Mouse (Mus musculus) heart, embryonic 14.5 days (tissue): ENCODE measurements at regions not wholly inside any gene's neighbourhood (a gene's known extent, or its start where the extent isn't known, plus 50 kb on each side); places are given as distances from the start of the nearest gene placed in this dataset.

Experiments used
- ATAC-seq: fragments of 200-750 bp; cut with Nextera tagmentation; 2 replicates; pipeline ENCODE4 v1.8.0; 2017; ENCODE audit warnings: low read depth, moderate TSS enrichment; ENCODE audit not compliant: insufficient number of reproducible peaks, insufficient read depth, low FRiP score
- H3K27ac ChIP-seq, 2 experiments: fragments of 200-500 bp in 1 of 2; fragments of 300-500 bp in 1 of 2; sonication (generic) in 1 of 2; replicated peaks in 1 of 2; 2 replicates each; pipeline ENCODE4 v1.5.1; 2012 to 2014; ENCODE audit warnings: low read depth in 2 of 2, low read length in 2 of 2, control low read depth in 1 of 2, mild to moderate bottlenecking in 1 of 2, mixed read lengths in 1 of 2; ENCODE audit not compliant: control insufficient read depth in 1 of 2, insufficient read depth in 1 of 2
- H3K27me3 ChIP-seq: fragments of 300-500 bp; sonication (generic); 2 replicates; pipeline ENCODE4 v1.6.1; 2014; ENCODE audit warnings: mild to moderate bottlenecking, low read length, control low read depth; ENCODE audit not compliant: control insufficient read depth, insufficient read depth
- H3K36me3 ChIP-seq: fragments of 300-500 bp; sonication (generic); 2 replicates; pipeline ENCODE4 v1.6.1; 2014; ENCODE audit warnings: mild to moderate bottlenecking, control low read depth, low read length, mixed read lengths; ENCODE audit not compliant: control insufficient read depth, insufficient read depth
- H3K4me1 ChIP-seq, 2 experiments: fragments of 200-500 bp in 1 of 2; fragments of 300-500 bp in 1 of 2; sonication (generic) in 1 of 2; 2 replicates each; pipeline ENCODE4 v1.6.1; 2012 to 2014; ENCODE audit warnings: low read length in 2 of 2, control low read depth in 1 of 2, mixed read lengths in 1 of 2; ENCODE audit not compliant: control insufficient read depth in 2 of 2, insufficient read depth in 2 of 2
- H3K4me2 ChIP-seq: fragments of 300-500 bp; sonication (generic); 2 replicates; pipeline ENCODE4 v1.6.1; 2014; ENCODE audit warnings: mild to moderate bottlenecking, low read length
- H3K4me3 ChIP-seq, 2 experiments: fragments of 200-500 bp in 1 of 2; fragments of 300-500 bp in 1 of 2; sonication (generic) in 1 of 2; 2 replicates each; pipeline ENCODE4 v1.5.1; 2012 to 2014; ENCODE audit warnings: low read length in 2 of 2, mild to moderate bottlenecking in 2 of 2, control low read depth in 1 of 2, low read depth in 1 of 2, moderate library complexity in 1 of 2; ENCODE audit not compliant: control insufficient read depth in 1 of 2, insufficient read depth in 1 of 2
- H3K9ac ChIP-seq: fragments of 300-500 bp; sonication (generic); 2 replicates; pipeline ENCODE4 v1.6.1; 2014; ENCODE audit warnings: mild to moderate bottlenecking, low read length
- H3K9me3 ChIP-seq: fragments of 300-500 bp; sonication (generic); 2 replicates; pipeline ENCODE4 v1.6.1; 2016; ENCODE audit warnings: low read length, control low read depth; ENCODE audit not compliant: control insufficient read depth
- WGBS: fragments of 180-500 bp; shearing (Covaris S2); extraction: QIAGEN DNeasy Blood & Tissue Kit; methylation state at CpG from one replicate; pipeline ENCODE4 v1.1.7; 2014; 5-methylcytosine and 5-hydroxymethylcytosine counted together

GRCm38 (mm10) chr16:62470133-62470532 lies 316.5 kb downstream of the Nsun3 start:
- ATAC-seq: no peak
- Histone ChIP-seq H3K9ac (no peak overlapping the region), H3K9me3 (no peaks in the 10 kb centered on the region), H3K4me2 (no peak overlapping the region), H3K4me3 (no peak overlapping the region), H3K4me1 (no peaks in the 10 kb centered on the region), H3K36me3 (no peaks in the 10 kb centered on the region), H3K27me3 (no peaks in the 10 kb centered on the region), H3K27ac (no peak overlapping the region)
- WGBS: 76% methylated on average over 2 of the region's 2 CpGs

GRCm38 (mm10) chr16:62469286-62469685 lies 317.3 kb downstream of the Nsun3 start:
- Histone ChIP-seq H3K9ac (no peak overlapping the region), H3K4me2 (no peak overlapping the region), H3K4me3 (no peak overlapping the region), H3K27ac (no peak overlapping the region), H3K9me3 (no peaks in the 10 kb centered on the region), H3K36me3 (no peaks in the 10 kb centered on the region), H3K27me3 (no peaks in the 10 kb centered on the region), H3K4me1 (no peaks in the 10 kb centered on the region)
- 56% methylated on average over 3 of the region's 3 CpGs for WGBS
- no peak for ATAC-seq

- Histone ChIP-seq H3K9me3 (no peaks in the 10 kb centered on the region), H3K4me1 (no peaks in the 10 kb centered on the region), H3K27ac (no peak overlapping the region), H3K9ac (no peak overlapping the region), H3K4me2 (no peak overlapping the region), H3K36me3 (no peaks in the 10 kb centered on the region), H3K4me3 (no peak overlapping the region), H3K27me3 (no peaks in the 10 kb centered on the region)
- no peak for ATAC-seq
- WGBS: 57% methylated on average over 3 of the region's 3 CpGs
Measured at GRCm38 (mm10) chr16:62468846-62469245, 317.8 kb downstream of the Nsun3 start.

- ATAC-seq: no peak
- H3K9ac ChIP-seq: no peak overlapping the region
- H3K9me3 ChIP-seq: no peaks in the 10 kb centered on the region
- 51% methylated on average over 4 of the region's 4 CpGs for WGBS
- H3K4me3 ChIP-seq: no peak overlapping the region
- H3K27me3 ChIP-seq: no peaks in the 10 kb centered on the region
- H3K4me2 ChIP-seq: no peak overlapping the region
- H3K4me1 ChIP-seq: no peaks in the 10 kb centered on the region
- H3K36me3 ChIP-seq: no peaks in the 10 kb centered on the region
- no peak overlapping the region for H3K27ac ChIP-seq
Measured at GRCm38 (mm10) chr16:62459949-62460551, 326.6 kb downstream of the Nsun3 start.

DNA sequence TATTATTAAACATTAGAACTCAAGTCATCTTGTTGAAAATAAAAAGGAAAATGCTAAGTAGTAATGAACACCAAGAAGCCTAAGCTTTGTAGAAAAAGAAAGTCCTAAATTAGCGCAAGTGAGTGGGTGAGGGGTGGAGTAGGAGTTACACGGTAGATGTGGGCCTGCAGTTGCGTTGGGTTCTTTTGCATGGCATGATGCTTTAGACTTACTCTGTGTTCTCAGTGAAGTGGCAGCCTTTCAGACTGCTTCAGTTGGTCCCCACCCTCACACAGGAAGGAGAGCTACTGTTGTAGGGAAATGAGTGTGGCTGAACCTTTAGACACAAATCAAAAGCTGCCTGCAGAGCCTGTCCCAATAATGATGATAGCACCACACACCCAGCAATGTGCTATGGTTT lies 336.9 kb downstream of the Nsun3 start:
- Histone ChIP-seq H3K27ac (no peak overlapping the region), H3K27me3 (no peaks in the 10 kb centered on the region), H3K4me3 (no peak overlapping the region), H3K36me3 (no peaks in the 10 kb centered on the region), H3K9ac (no peak overlapping the region), H3K4me2 (no peak overlapping the region), H3K9me3 (no peaks in the 10 kb centered on the region), H3K4me1 (no peaks in the 10 kb centered on the region)
- WGBS: 80% methylated on average over 3 of the region's 3 CpGs
- ATAC-seq: no peak

GRCm38 (mm10) chr16:62447380-62447779 lies 339.2 kb downstream of the Nsun3 start:
- 75% methylated on average over 3 of the region's 3 CpGs for WGBS
- no peak overlapping the region for H3K4me3 ChIP-seq
- H3K36me3 ChIP-seq: no peaks in the 10 kb centered on the region
- no peaks in the 10 kb centered on the region for H3K4me1 ChIP-seq
- no peaks in the 10 kb centered on the region for H3K27me3 ChIP-seq
- no peaks in the 10 kb centered on the region for H3K9me3 ChIP-seq
- no peak overlapping the region for H3K9ac ChIP-seq
- H3K27ac ChIP-seq: no peak overlapping the region
- H3K4me2 ChIP-seq: no peak overlapping the region
- ATAC-seq: no peak

DNA sequence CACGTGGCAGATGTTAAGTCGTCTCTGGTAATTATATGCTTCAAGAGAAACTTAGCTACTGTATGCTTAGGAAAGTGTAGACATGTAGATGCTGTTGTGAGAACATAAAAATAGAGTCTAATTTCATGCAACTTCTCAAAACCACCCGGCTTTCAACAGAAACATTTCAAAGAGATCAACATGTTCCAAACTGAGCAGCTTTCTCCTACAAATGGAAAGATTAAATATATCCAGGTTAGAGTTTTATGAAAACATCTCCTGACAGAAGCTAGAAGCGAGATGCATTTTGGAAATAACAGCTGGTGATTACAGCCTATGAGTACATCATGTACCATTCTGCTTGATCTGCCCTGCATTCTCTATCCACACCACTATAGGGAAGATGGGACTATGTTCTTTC lies 345.4 kb downstream of the Nsun3 start:
- H3K27ac ChIP-seq: no peak overlapping the region
- no peaks in the 10 kb centered on the region for H3K36me3 ChIP-seq
- WGBS: 65% methylated on average over 4 of the region's 4 CpGs
- no peaks in the 10 kb centered on the region for H3K4me1 ChIP-seq
- no peak overlapping the region for H3K4me2 ChIP-seq
- H3K9ac ChIP-seq: no peak overlapping the region
- H3K9me3 ChIP-seq: no peaks in the 10 kb centered on the region
- no peak for ATAC-seq
- no peak overlapping the region for H3K4me3 ChIP-seq
- H3K27me3 ChIP-seq: no peaks in the 10 kb centered on the region

- H3K27me3 ChIP-seq: no peaks in the 10 kb centered on the region
- ATAC-seq: no peak
- 81% methylated on average over 2 of the region's 2 CpGs for WGBS
Measured at GRCm38 (mm10) chr16:62433125-62433524, 353.5 kb downstream of the Nsun3 start.

More at GRCm38 (mm10) chr16:62433125-62433524, 353.5 kb downstream of the Nsun3 start:
- H3K4me1 ChIP-seq: no peaks in the 10 kb centered on the region
- H3K36me3 ChIP-seq: no peaks in the 10 kb centered on the region
- H3K9ac ChIP-seq: no peak overlapping the region
- H3K27ac ChIP-seq: no peak overlapping the region
- no peaks in the 10 kb centered on the region for H3K9me3 ChIP-seq
- H3K4me2 ChIP-seq: no peak overlapping the region
- no peak overlapping the region for H3K4me3 ChIP-seq
